In genomic region chr2:73279271-73280038, GRCm38 (mm10) we compare ENCODE assay signal across 8 mouse cellular contexts. TPM values are rescaled to one million over a fixed set of nuclear protein-coding genes. Genes with fewer than 3 reads are reported as not detected.
DNase-seq lines count a peak whose midpoint lies in the region; ATAC-seq and TF ChIP-seq lines count a peak whose summit lies in the region.
"Had no signal": no experiment of that assay in that cellular context is flagged by ENCODE, and none has a peak within 500 bp of the region (broad histone marks: within the 10 kb centered on the region; RNA-seq: fewer than 3 reads in every experiment).

No protein-coding gene starts in this region.

- H3K9me3 ChIP-seq in forebrain, embryonic 11.5 days (ENCODE audit: control insufficient read depth, low read length): no peaks in the 10 kb centered on the region
- no peaks in the 10 kb centered on the region for H3K9me3 ChIP-seq in limb, embryonic 13.5 days
- no peaks in the 10 kb centered on the region for H3K9me3 ChIP-seq in stomach, postnatal 0 days (ENCODE audit: control insufficient read depth, low read length)

- under 1% methylated on average over 29 of the region's 31 CpGs for WGBS in forebrain, embryonic 11.5 days
- under 1% methylated on average over 29 of the region's 31 CpGs for WGBS in limb, embryonic 13.5 days
- WGBS in stomach, postnatal 0 days: 3% methylated on average over 28 of the region's 31 CpGs

- TF ChIP-seq EP300 in stomach, postnatal 0 days (optimal IDR thresholded peaks at IDR 0.05): no peak

- H3K9ac ChIP-seq in forebrain, embryonic 11.5 days (ENCODE audit: low read length): no peak overlapping the region
- no peak overlapping the region for H3K9ac ChIP-seq in limb, embryonic 13.5 days
- H3K9ac ChIP-seq in stomach, postnatal 0 days (ENCODE audit: low read length): no peak overlapping the region

- DNase-seq in right cerebral cortex, postnatal 4 days: peak; percentile 34
- no peak for DNase-seq in right cerebral cortex, postnatal 25 days
- no peak for DNase-seq in forebrain, embryonic 11.5 days (ENCODE audit: low spot score)
- no peak for DNase-seq in stomach, postnatal 0 days (ENCODE audit: low spot score)
- DNase-seq in right cerebral cortex, postnatal 14 days: no peak
- DNase-seq: cerebellum, adult 11 months had no signal

- H3K27me3 ChIP-seq in forebrain, embryonic 11.5 days (ENCODE audit: control insufficient read depth, insufficient read depth, low read length): peaks cover 48% of the 10 kb centered on the region
- peaks cover 62% of the 10 kb centered on the region for H3K27me3 ChIP-seq in limb, embryonic 13.5 days
- H3K27me3 ChIP-seq in stomach, postnatal 0 days (ENCODE audit: control insufficient read depth, insufficient read depth, low read length): peaks cover 17% of the 10 kb centered on the region; the same call in 1 of the 2 replicates

- peak overlapping the region; percentile 27 for H3K4me2 ChIP-seq in forebrain, embryonic 11.5 days (ENCODE audit: low read depth, low read length, severe bottlenecking)
- H3K4me2 ChIP-seq in limb, embryonic 13.5 days (replicated peaks): peak overlapping the region; percentile 55
- H3K4me2 ChIP-seq in stomach, postnatal 0 days (replicated peaks; ENCODE audit: low read depth): no peak overlapping the region; the same call in 1 of the 2 replicates

- peaks cover 16% of the 10 kb centered on the region for H3K4me1 ChIP-seq in forebrain, embryonic 11.5 days (replicated peaks; ENCODE audit: control insufficient read depth, insufficient read depth, low read length)
- H3K4me1 ChIP-seq in limb, embryonic 13.5 days: peaks cover 36% of the 10 kb centered on the region
- H3K4me1 ChIP-seq in stomach, postnatal 0 days (replicated peaks; ENCODE audit: control insufficient read depth, insufficient read depth): no peaks in the 10 kb centered on the region

- peak; percentile 3; the same call in 1 of the 2 replicates for ATAC-seq in forebrain, embryonic 11.5 days (replicated peaks; ENCODE audit: low FRiP score)
- no peak for ATAC-seq in limb, embryonic 13.5 days (ENCODE audit: low FRiP score, low read depth)
- 0 out of 2 replicates have a peak, but pooled peaks have one; percentile 16 for ATAC-seq in stomach, postnatal 0 days (ENCODE audit: low FRiP score, low TSS enrichment)
- no peak for ATAC-seq in activated CD4-positive, CD25-positive, alpha-beta regulatory T cell, adult 4 months

- no peak overlapping the region for H3K27ac ChIP-seq in forebrain, embryonic 11.5 days (ENCODE audit: low read depth, low read length)
- H3K27ac ChIP-seq in limb, embryonic 13.5 days: no peak overlapping the region
- H3K27ac ChIP-seq in stomach, postnatal 0 days (replicated peaks): no peak overlapping the region

- no peaks in the 10 kb centered on the region for H3K36me3 ChIP-seq in forebrain, embryonic 11.5 days (ENCODE audit: control insufficient read depth, insufficient read depth, low read length)
- no peaks in the 10 kb centered on the region for H3K36me3 ChIP-seq in limb, embryonic 13.5 days
- H3K36me3 ChIP-seq in stomach, postnatal 0 days (ENCODE audit: control insufficient read depth, insufficient read depth, low read length): no peaks in the 10 kb centered on the region

- 0 out of 2 replicates have a peak overlapping the region, but pooled peaks have one; percentile 9 for H3K4me3 ChIP-seq in forebrain, embryonic 11.5 days (ENCODE audit: low read depth, low read length)
- peak overlapping the region; percentile 30 for H3K4me3 ChIP-seq in limb, embryonic 13.5 days
- H3K4me3 ChIP-seq in stomach, postnatal 0 days (ENCODE audit: low read depth, low read length): peak overlapping the region; percentile 8; the same call in 1 of the 2 replicates

- TF ChIP-seq CTCF in stomach, postnatal 0 days (IDR thresholded peaks at IDR 0.05; ENCODE audit: low read depth): no peak

RNA-seq across cellular contexts. Expression of gene Sp9, which starts 7.7 kb away (rescaled TPM):
- polyA plus RNA-seq in forebrain, embryonic 11.5 days (2014; fragmentation: Nextera tagmentation; extraction: Ambion mirVana): 5.5 and 8.2 TPM in 2 replicates
- polyA plus RNA-seq in limb, embryonic 13.5 days (2015; fragmentation: Nextera tagmentation; extraction: Ambion mirVana): 0.87 and 1.6 TPM in 2 replicates
- polyA plus RNA-seq in stomach, postnatal 0 days (2015; fragmentation: Nextera tagmentation; extraction: Ambion mirVana): 0.02 TPM in 1 of 2 replicates, not detected in the other
- not detected for polyA plus RNA-seq in activated CD4-positive, CD25-positive, alpha-beta regulatory T cell, adult 4 months (2017; shearing (Covaris generic))

RNA-seq across cellular contexts. Expression of gene Scrn3, which starts 32.9 kb away (rescaled TPM):
- 11.7 and 14.0 TPM in 2 replicates for polyA plus RNA-seq in forebrain, embryonic 11.5 days (2014; fragmentation: Nextera tagmentation; extraction: Ambion mirVana)
- polyA plus RNA-seq in limb, embryonic 13.5 days (2015; fragmentation: Nextera tagmentation; extraction: Ambion mirVana): 14.3 and 16.3 TPM in 2 replicates
- polyA plus RNA-seq in stomach, postnatal 0 days (2015; fragmentation: Nextera tagmentation; extraction: Ambion mirVana): 8.6 and 9.2 TPM in 2 replicates
- polyA plus RNA-seq in activated CD4-positive, CD25-positive, alpha-beta regulatory T cell, adult 4 months (2017; shearing (Covaris generic)): 1 to 10 TPM; 5.9 to 7.6 TPM

RNA-seq across cellular contexts. Expression of gene Cir1, which starts 33.0 kb away (rescaled TPM):
- 18.2 and 18.6 TPM in 2 replicates for polyA plus RNA-seq in forebrain, embryonic 11.5 days (2014; fragmentation: Nextera tagmentation; extraction: Ambion mirVana)
- 28.6 and 33.3 TPM in 2 replicates for polyA plus RNA-seq in limb, embryonic 13.5 days (2015; fragmentation: Nextera tagmentation; extraction: Ambion mirVana)
- polyA plus RNA-seq in stomach, postnatal 0 days (2015; fragmentation: Nextera tagmentation; extraction: Ambion mirVana): 17.3 and 19.6 TPM in 2 replicates
- 10 to 100 TPM; 14.5 to 29.3 TPM for polyA plus RNA-seq in activated CD4-positive, CD25-positive, alpha-beta regulatory T cell, adult 4 months (2017; shearing (Covaris generic))

Comparison
In these comparisons a context has a peak if more than half of its experiments do, and no peak if none do; other contexts are left out.
1. ATAC-seq: peak in forebrain, embryonic 11.5 days (single experiment) and stomach, postnatal 0 days (single experiment); none in limb, embryonic 13.5 days (single experiment) and activated CD4-positive, CD25-positive, alpha-beta regulatory T cell, adult 4 months (single experiment).
2. Peak in every context shown above with its lines, with median percentiles within 50 percentile points of each other: H3K4me3 ChIP-seq.